Mouse (Mus musculus) stomach, embryonic 14.5 days (tissue): Measurements from ENCODE around the gene Atf6b. TPM values are rescaled to one million over a fixed set of nuclear protein-coding genes. Genes with fewer than 3 reads are reported as not detected.

Experiments used
- ATAC-seq: fragments of 200-750 bp; cut with Nextera tagmentation; 2 replicates; pipeline ENCODE4 v1.8.0; 2017; ENCODE audit warnings: low read depth, moderate TSS enrichment; ENCODE audit not compliant: insufficient number of reproducible peaks, insufficient read depth, low FRiP score
- H3K27ac ChIP-seq: fragments of 300-500 bp; sonication (generic); 2 replicates; pipeline ENCODE4 v1.5.1; 2014; ENCODE audit warnings: mild to moderate bottlenecking, low read length, moderate library complexity, mixed read lengths
- H3K27me3 ChIP-seq: fragments of 300-500 bp; sonication (generic); 2 replicates; pipeline ENCODE4 v1.6.1; 2014; ENCODE audit warnings: low read length, control low read depth, mixed read lengths; ENCODE audit not compliant: control insufficient read depth, insufficient read depth
- H3K36me3 ChIP-seq: fragments of 300-500 bp; sonication (generic); 2 replicates; pipeline ENCODE4 v1.6.1; 2014; ENCODE audit warnings: mild to moderate bottlenecking, control low read depth, low read length, moderate library complexity, mixed read lengths; ENCODE audit not compliant: control insufficient read depth, insufficient read depth
- H3K4me1 ChIP-seq: fragments of 300-500 bp; sonication (generic); 2 replicates; pipeline ENCODE4 v1.6.1; 2014; ENCODE audit warnings: low read length, control low read depth, mixed read lengths; ENCODE audit not compliant: control insufficient read depth, insufficient read depth
- H3K4me2 ChIP-seq: fragments of 300-500 bp; sonication (generic); replicated peaks from 2 replicates; pipeline ENCODE4 v1.6.1; 2014; ENCODE audit warnings: low read depth, low read length, control low read depth
- H3K4me3 ChIP-seq: fragments of 300-500 bp; sonication (generic); 2 replicates; pipeline ENCODE4 v1.5.1; 2014; ENCODE audit warnings: low read depth, low read length, control low read depth
- H3K9ac ChIP-seq: fragments of 300-500 bp; sonication (generic); replicated peaks from 2 replicates; pipeline ENCODE4 v1.6.1; 2014; ENCODE audit warnings: low read depth, mild to moderate bottlenecking, control low read depth, low read length, moderate library complexity, mixed read lengths
- H3K9me3 ChIP-seq: fragments of 300-500 bp; sonication (generic); 2 replicates; pipeline ENCODE4 v1.6.1; 2016; ENCODE audit warnings: low read depth, low read length, control low read depth; ENCODE audit not compliant: control insufficient read depth
- WGBS: fragments of 180-500 bp; shearing (Covaris S2); extraction: QIAGEN DNeasy Blood & Tissue Kit; methylation state at CpG from one replicate; pipeline ENCODE4 v1.1.7; 2014; 5-methylcytosine and 5-hydroxymethylcytosine counted together
- polyA plus RNA-seq: library from polyadenylated mRNA; unstranded; fragments of >200 nt; fragmentation: Nextera tagmentation; extraction: Ambion mirVana; gene quantifications from 2 replicates; pipeline ENCODE4 v1.2.1, GENCODE M21; 2014

Gene Atf6b
- polyA plus RNA-seq, 1 experiment from 2014 or later: 58.3 TPM

- H3K4me1 ChIP-seq: peaks cover 19% of the 10 kb centered on the region; the same call in 1 of the 2 replicates
- no peaks in the 10 kb centered on the region for H3K36me3 ChIP-seq
- WGBS: 34% methylated on average over 49 of the region's 49 CpGs
- peaks cover 31% of the 10 kb centered on the region for H3K27me3 ChIP-seq
- no peak overlapping the region for H3K27ac ChIP-seq
- H3K9me3 ChIP-seq: no peaks in the 10 kb centered on the region
- ATAC-seq: no peak
- peak overlapping the region; percentile 55 for H3K4me2 ChIP-seq
- H3K9ac ChIP-seq: no peak overlapping the region; the same call in 1 of the 2 replicates
- peak overlapping the region; percentile 30; the same call in 1 of the 2 replicates for H3K4me3 ChIP-seq
These were observed 25.4 kb downstream of the Atf6b start for GRCm38 (mm10) chr17:34672246-34672792.

- H3K4me2 ChIP-seq: no peak overlapping the region
- H3K4me1 ChIP-seq: peaks cover 19% of the 10 kb centered on the region; the same call in 1 of the 2 replicates
- H3K4me3 ChIP-seq: no peak overlapping the region
- no peak for ATAC-seq
- H3K9me3 ChIP-seq: no peaks in the 10 kb centered on the region
- WGBS: 90% methylated on average over 7 of the region's 7 CpGs
- H3K27me3 ChIP-seq: peaks cover 31% of the 10 kb centered on the region
- H3K9ac ChIP-seq: no peak overlapping the region
- H3K27ac ChIP-seq: no peak overlapping the region
- H3K36me3 ChIP-seq: no peaks in the 10 kb centered on the region
These were observed 26.2 kb downstream of the Atf6b start for GRCm38 (mm10) chr17:34673139-34673538.

- Histone ChIP-seq H3K27ac (peak overlapping the region; percentile 78), H3K4me1 (peaks cover 19% of the 10 kb centered on the region; the same call in 1 of the 2 replicates), H3K4me3 (no peak overlapping the region), H3K36me3 (no peaks in the 10 kb centered on the region), H3K4me2 (no peak overlapping the region), H3K27me3 (peaks cover 31% of the 10 kb centered on the region), H3K9me3 (no peaks in the 10 kb centered on the region), H3K9ac (no peak overlapping the region)
- WGBS: 49% methylated on average over 11 of the region's 11 CpGs
- no peak for ATAC-seq
These were observed 27.7 kb downstream of the Atf6b start for GRCm38 (mm10) chr17:34674524-34675204.

- H3K27ac ChIP-seq: peak overlapping the region; percentile 78
- no peak; the same call in 1 of the 2 replicates for ATAC-seq
- no peak overlapping the region for H3K4me3 ChIP-seq
- H3K27me3 ChIP-seq: peaks cover 29% of the 10 kb centered on the region
- peaks cover 19% of the 10 kb centered on the region; the same call in 1 of the 2 replicates for H3K4me1 ChIP-seq
- 41% methylated on average over 13 of the region's 13 CpGs for WGBS
- no peaks in the 10 kb centered on the region for H3K36me3 ChIP-seq
- H3K9ac ChIP-seq: no peak overlapping the region
- no peaks in the 10 kb centered on the region for H3K9me3 ChIP-seq
- H3K4me2 ChIP-seq: no peak overlapping the region
These were observed 28.5 kb downstream of the Atf6b start for GRCm38 (mm10) chr17:34675205-34676092.

- 69% methylated on average over 6 of the region's 6 CpGs for WGBS
These were observed 29.1 kb downstream of the Atf6b start for GRCm38 (mm10) chr17:34676093-34676460.

GRCm38 (mm10) chr17:34676671-34677070, 29.7 kb downstream of the Atf6b start:
- Histone ChIP-seq H3K4me2 (no peak overlapping the region), H3K9ac (no peak overlapping the region), H3K27ac (no peak overlapping the region), H3K4me1 (peaks cover 16% of the 10 kb centered on the region; the same call in 1 of the 2 replicates), H3K27me3 (peaks cover 17% of the 10 kb centered on the region), H3K36me3 (no peaks in the 10 kb centered on the region), H3K9me3 (no peaks in the 10 kb centered on the region), H3K4me3 (no peak overlapping the region)
- no peak for ATAC-seq
- 61% methylated on average over 12 of the region's 12 CpGs for WGBS

More at GRCm38 (mm10) chr17:34676093-34676460, 29.1 kb downstream of the Atf6b start:
- peaks cover 23% of the 10 kb centered on the region for H3K27me3 ChIP-seq
- ATAC-seq: no peak
- H3K9me3 ChIP-seq: no peaks in the 10 kb centered on the region
- H3K36me3 ChIP-seq: no peaks in the 10 kb centered on the region
- H3K9ac ChIP-seq: no peak overlapping the region
- H3K4me1 ChIP-seq: peaks cover 19% of the 10 kb centered on the region; the same call in 1 of the 2 replicates
- no peak overlapping the region for H3K4me3 ChIP-seq
- H3K27ac ChIP-seq: no peak overlapping the region
- no peak overlapping the region for H3K4me2 ChIP-seq

- Histone ChIP-seq H3K9me3 (no peaks in the 10 kb centered on the region), H3K36me3 (no peaks in the 10 kb centered on the region), H3K4me3 (no peak overlapping the region), H3K4me2 (no peak overlapping the region), H3K27me3 (no peaks in the 10 kb centered on the region), H3K4me1 (peaks cover 21% of the 10 kb centered on the region), H3K9ac (no peak overlapping the region), H3K27ac (no peak overlapping the region)
- no peak for ATAC-seq
- WGBS: 82% methylated on average over 26 of the region's 26 CpGs
These were observed 33.2 kb downstream of the Atf6b start for GRCm38 (mm10) chr17:34680191-34680590.

- peaks cover 18% of the 10 kb centered on the region for H3K4me1 ChIP-seq
- no peak overlapping the region for H3K27ac ChIP-seq
- 80% methylated on average over 4 of the region's 4 CpGs for WGBS
- no peak overlapping the region for H3K4me3 ChIP-seq
- H3K36me3 ChIP-seq: no peaks in the 10 kb centered on the region
- H3K9ac ChIP-seq: no peak overlapping the region
- H3K27me3 ChIP-seq: no peaks in the 10 kb centered on the region
- H3K9me3 ChIP-seq: no peaks in the 10 kb centered on the region
- ATAC-seq: no peak
- no peak overlapping the region for H3K4me2 ChIP-seq
These were observed 33.7 kb downstream of the Atf6b start for GRCm38 (mm10) chr17:34680621-34681020.
